Mouse (Mus musculus): ENCODE measurements at regions not wholly inside any gene's neighbourhood (a gene's known extent, or its start where the extent isn't known, plus 50 kb on each side); places are given as distances from the start of the nearest gene placed in this dataset.

GRCm38 (mm10) chr14:47876585-47876984 is 228.3 kb downstream of the Ktn1 start:
- H3K27ac ChIP-seq (ENCODE audit: insufficient read depth, low read length) = no peak overlapping the region
- no peak for TF ChIP-seq CTCF (IDR thresholded peaks at IDR 0.05; ENCODE audit: extremely low read depth, insufficient read depth, insufficient read length, insufficient replicate concordance)
- TF ChIP-seq POLR2A (IDR thresholded peaks at IDR 0.05; ENCODE audit: low read depth, low read length) = no peak
- H3K4me3 ChIP-seq (ENCODE audit: extremely low read depth, insufficient read depth, insufficient read length) = no peak overlapping the region
- no peak for DNase-seq (ENCODE audit: low read depth in 1 of 2, low spot score in 2 of 2)
- H3K36me3 ChIP-seq (ENCODE audit: control insufficient read depth, insufficient read depth, low read length) = no peaks in the 10 kb centered on the region
- WGBS = 12% methylated on average over 5 of the region's 5 CpGs
- H3K4me1 ChIP-seq (ENCODE audit: control insufficient read depth, insufficient read depth, insufficient read length) = no peaks in the 10 kb centered on the region
- no peaks in the 10 kb centered on the region; the same call in 1 of the 2 replicates for H3K27me3 ChIP-seq (ENCODE audit: control insufficient read depth, insufficient read depth, low read length)

DNA sequence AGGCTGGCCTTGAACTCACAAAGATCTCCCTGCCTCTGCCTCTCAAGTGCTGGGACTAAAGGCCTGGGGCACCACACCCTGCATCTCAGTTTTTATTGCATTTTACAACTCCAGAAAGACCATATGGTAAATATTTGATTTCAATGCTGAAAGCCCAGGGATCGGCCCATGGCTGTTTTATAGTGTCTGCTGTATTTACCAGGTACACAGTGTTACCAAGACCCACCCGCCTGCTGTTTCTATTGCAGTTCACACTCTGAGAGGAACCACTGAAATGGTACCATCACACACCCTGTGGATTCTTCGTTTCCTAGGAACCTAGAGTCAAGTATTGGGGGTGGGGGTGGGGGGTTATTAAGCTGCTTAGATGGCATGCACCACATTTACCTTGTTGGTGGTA is 228.9 kb downstream of the Ktn1 start:
- H3K4me3 ChIP-seq (ENCODE audit: extremely low read depth, insufficient read depth, insufficient read length) = no peak overlapping the region
- H3K27me3 ChIP-seq (ENCODE audit: control insufficient read depth, insufficient read depth, low read length) = no peaks in the 10 kb centered on the region; the same call in 1 of the 2 replicates
- TF ChIP-seq CTCF (IDR thresholded peaks at IDR 0.05; ENCODE audit: extremely low read depth, insufficient read depth, insufficient read length, insufficient replicate concordance) (no peak), POLR2A (IDR thresholded peaks at IDR 0.05; ENCODE audit: low read depth, low read length) (no peak)
- H3K36me3 ChIP-seq (ENCODE audit: control insufficient read depth, insufficient read depth, low read length) = no peaks in the 10 kb centered on the region
- H3K27ac ChIP-seq (ENCODE audit: insufficient read depth, low read length) = no peak overlapping the region
- WGBS = 89% methylated on average over 3 of the region's 3 CpGs
- DNase-seq (ENCODE audit: low read depth in 1 of 2, low spot score in 2 of 2) = no peak
- H3K4me1 ChIP-seq (ENCODE audit: control insufficient read depth, insufficient read depth, insufficient read length) = no peaks in the 10 kb centered on the region

DNA sequence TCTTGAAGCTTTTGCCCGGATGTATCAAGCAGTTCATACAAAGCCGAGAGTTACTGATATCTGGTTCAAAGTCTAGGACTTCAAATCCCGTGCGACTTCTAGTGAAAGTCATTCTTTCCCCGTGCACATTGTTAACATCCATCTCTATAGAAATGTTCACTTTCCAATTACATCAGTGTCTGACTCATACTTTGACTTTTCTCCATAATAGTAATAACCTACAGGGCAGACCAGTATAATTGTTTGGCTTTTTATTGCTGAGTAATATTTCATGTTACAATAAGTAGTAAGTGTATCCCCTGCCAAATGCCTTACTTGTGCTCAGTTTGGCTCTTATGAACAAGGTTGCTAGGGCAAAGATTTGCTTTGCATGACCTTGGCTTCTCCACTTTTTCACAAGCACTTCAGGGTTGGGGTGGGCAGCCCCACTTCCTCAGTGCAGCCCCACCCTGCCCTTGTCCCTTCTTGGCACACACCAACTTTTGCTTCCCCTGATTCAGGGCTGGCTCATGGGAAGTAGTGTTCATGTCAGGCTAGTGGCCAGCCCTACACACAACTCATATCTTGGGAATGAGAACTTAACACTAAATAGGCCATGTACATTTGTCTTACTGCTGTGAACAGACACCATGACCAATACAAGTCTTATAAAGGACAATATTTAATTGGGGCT is 229.7 kb downstream of the Ktn1 start:
- Histone ChIP-seq H3K27me3 (ENCODE audit: control insufficient read depth, insufficient read depth, low read length) (no peaks in the 10 kb centered on the region), H3K27ac (ENCODE audit: insufficient read depth, low read length) (no peak overlapping the region), H3K4me3 (ENCODE audit: extremely low read depth, insufficient read depth, insufficient read length) (no peak overlapping the region), H3K4me1 (ENCODE audit: control insufficient read depth, insufficient read depth, insufficient read length) (no peaks in the 10 kb centered on the region), H3K36me3 (ENCODE audit: control insufficient read depth, insufficient read depth, low read length) (no peaks in the 10 kb centered on the region)
- no peak for DNase-seq (ENCODE audit: low read depth in 1 of 2, low spot score in 2 of 2)
- WGBS = 89% methylated on average over 5 of the region's 5 CpGs
- TF ChIP-seq POLR2A (IDR thresholded peaks at IDR 0.05; ENCODE audit: low read depth, low read length) (no peak), CTCF (IDR thresholded peaks at IDR 0.05; ENCODE audit: extremely low read depth, insufficient read depth, insufficient read length, insufficient replicate concordance) (no peak)

- no peak for TF ChIP-seq CTCF (IDR thresholded peaks at IDR 0.05; ENCODE audit: extremely low read depth, insufficient read depth, insufficient read length, insufficient replicate concordance)
- no peak for TF ChIP-seq POLR2A (IDR thresholded peaks at IDR 0.05; ENCODE audit: low read depth, low read length)
- Histone ChIP-seq H3K4me1 (ENCODE audit: control insufficient read depth, insufficient read depth, insufficient read length) (no peaks in the 10 kb centered on the region), H3K36me3 (ENCODE audit: control insufficient read depth, insufficient read depth, low read length) (no peaks in the 10 kb centered on the region), H3K27me3 (ENCODE audit: control insufficient read depth, insufficient read depth, low read length) (no peaks in the 10 kb centered on the region), H3K27ac (ENCODE audit: insufficient read depth, low read length) (no peak overlapping the region), H3K4me3 (ENCODE audit: extremely low read depth, insufficient read depth, insufficient read length) (no peak overlapping the region)
- 84% methylated on average over 3 of the region's 3 CpGs for WGBS
- DNase-seq (ENCODE audit: low read depth in 1 of 2, low spot score in 2 of 2) = no peak
Observed at GRCm38 (mm10) chr14:47885326-47885725, 235.3 kb upstream of the Peli2 start.

DNA sequence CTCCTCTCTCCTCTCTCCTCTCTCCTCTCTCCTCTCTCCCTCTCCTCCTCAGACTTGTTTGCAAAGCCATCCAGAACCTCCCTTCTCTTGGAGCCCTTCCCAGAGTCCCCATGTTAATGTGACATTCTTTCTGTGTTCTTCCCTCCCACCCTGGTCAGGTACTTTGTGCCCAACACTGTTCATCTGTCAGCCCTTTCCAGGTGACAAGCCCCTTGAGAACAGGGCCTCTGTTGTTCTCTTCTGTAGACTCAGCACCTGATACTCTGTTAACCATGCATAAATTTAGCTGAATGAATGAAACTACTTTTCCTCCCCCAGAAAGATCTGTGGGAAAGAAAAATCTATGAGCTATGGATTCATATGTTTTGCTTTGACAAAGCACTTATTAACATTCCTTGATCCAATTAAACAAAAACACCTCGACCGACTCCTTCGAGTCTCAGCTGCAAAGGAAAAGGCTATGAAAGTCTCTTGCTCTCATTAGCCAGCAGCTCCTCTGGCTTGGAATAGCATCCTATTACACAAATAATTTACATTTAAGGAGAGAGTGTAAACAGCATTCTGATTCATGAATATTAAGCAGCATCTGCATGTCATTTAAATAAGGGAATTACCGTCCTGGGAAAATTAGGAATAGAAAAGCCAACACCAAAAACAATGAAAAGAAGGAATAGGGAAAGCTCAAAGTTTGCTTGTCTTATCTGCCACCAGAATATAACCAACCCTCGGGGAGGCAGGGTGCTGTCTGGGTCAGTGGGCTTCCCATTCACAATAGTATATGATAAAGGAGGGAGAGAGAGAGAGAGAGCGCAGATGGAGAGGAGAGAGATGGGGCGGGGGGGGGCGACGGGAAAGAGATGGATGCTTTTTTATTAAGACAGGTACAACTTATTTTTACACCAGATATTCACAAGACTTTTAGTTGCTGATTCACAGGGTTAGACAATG is 230.1 kb upstream of the Peli2 start:
- no peaks in the 10 kb centered on the region for H3K27me3 ChIP-seq (ENCODE audit: control insufficient read depth, insufficient read depth, low read length)
- H3K36me3 ChIP-seq (ENCODE audit: control insufficient read depth, insufficient read depth, low read length) = no peaks in the 10 kb centered on the region
- no peak overlapping the region for H3K4me3 ChIP-seq (ENCODE audit: extremely low read depth, insufficient read depth, insufficient read length)
- H3K4me1 ChIP-seq (ENCODE audit: control insufficient read depth, insufficient read depth, insufficient read length) = no peaks in the 10 kb centered on the region
- TF ChIP-seq POLR2A (IDR thresholded peaks at IDR 0.05; ENCODE audit: low read depth, low read length) (no peak), CTCF (IDR thresholded peaks at IDR 0.05; ENCODE audit: extremely low read depth, insufficient read depth, insufficient read length, insufficient replicate concordance) (no peak)
- DNase-seq (ENCODE audit: low read depth in 1 of 2, low spot score in 2 of 2) = no peak
- WGBS = 87% methylated on average over 9 of the region's 9 CpGs
- H3K27ac ChIP-seq (ENCODE audit: insufficient read depth, low read length) = no peak overlapping the region

DNA sequence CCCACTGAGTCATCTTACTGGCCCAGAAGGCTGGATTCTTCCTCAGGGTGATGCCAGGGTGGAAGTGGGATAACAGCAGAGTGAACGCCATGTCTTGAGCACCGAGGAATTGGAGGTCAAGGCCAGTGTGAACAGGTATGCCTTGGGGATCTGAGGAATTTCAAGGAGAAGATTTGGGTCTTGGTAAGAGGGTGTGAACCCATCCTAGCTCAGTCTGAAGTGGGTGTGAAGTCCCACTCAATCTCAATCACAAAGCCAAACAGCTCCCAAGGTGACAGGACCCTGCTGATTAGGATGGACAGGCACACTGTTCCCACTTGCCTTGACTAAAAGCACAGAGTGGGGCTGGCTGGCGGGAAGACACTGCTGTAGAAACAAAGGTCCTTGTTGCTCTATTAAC is 224.0 kb upstream of the Peli2 start:
- Histone ChIP-seq H3K27ac (ENCODE audit: insufficient read depth, low read length) (no peak overlapping the region), H3K27me3 (ENCODE audit: control insufficient read depth, insufficient read depth, low read length) (no peaks in the 10 kb centered on the region), H3K4me3 (ENCODE audit: extremely low read depth, insufficient read depth, insufficient read length) (no peak overlapping the region), H3K36me3 (ENCODE audit: control insufficient read depth, insufficient read depth, low read length) (no peaks in the 10 kb centered on the region), H3K4me1 (ENCODE audit: control insufficient read depth, insufficient read depth, insufficient read length) (no peaks in the 10 kb centered on the region)
- no peak for DNase-seq (ENCODE audit: low read depth in 1 of 2, low spot score in 2 of 2)
- TF ChIP-seq POLR2A (IDR thresholded peaks at IDR 0.05; ENCODE audit: low read depth, low read length) = no peak
- no peak for TF ChIP-seq CTCF (IDR thresholded peaks at IDR 0.05; ENCODE audit: extremely low read depth, insufficient read depth, insufficient read length, insufficient replicate concordance)
- 90% methylated on average over 3 of the region's 3 CpGs for WGBS

Measured in spleen, adult 2 months (tissue).